Mouse (Mus musculus) myocyte (in vitro differentiated cells): ENCODE measurements around the gene Gm20696.
A peak's percentile ranks its signal among the peaks of the same experiment; 100 is the strongest.

ENCODE experiments used
- MAX ChIP-seq: IDR thresholded peaks from one replicate; pipeline ENCODE4 v1.6.1; 2011; ENCODE audit warnings: low read depth, mild to moderate bottlenecking, control low read depth
- MYOD1 ChIP-seq, 3 experiments: IDR thresholded peaks; one replicate each; pipeline ENCODE4 v1.6.1; 2011; ENCODE audit warnings: control low read depth in 2 of 3, low read depth in 2 of 3, mild to moderate bottlenecking in 2 of 3, moderate library complexity in 1 of 3; ENCODE audit not compliant: insufficient read length in 2 of 3, control insufficient read depth in 1 of 3
- MYOG ChIP-seq, 3 experiments: IDR thresholded peaks; one replicate each; pipeline ENCODE4 v1.6.1; 2011; ENCODE audit warnings: control low read depth in 2 of 3, low read depth in 2 of 3, mild to moderate bottlenecking in 2 of 3; ENCODE audit not compliant: insufficient read length in 2 of 3, control insufficient read depth in 1 of 3, insufficient read depth in 1 of 3
- POLR2A ChIP-seq: IDR thresholded peaks from one replicate; pipeline ENCODE4 v1.6.1; 2011; ENCODE audit warnings: low read depth, mild to moderate bottlenecking, control low read depth, moderate library complexity; ENCODE audit not compliant: insufficient read length
- TCF12 ChIP-seq: IDR thresholded peaks from one replicate; pipeline ENCODE4 v1.6.1; 2011; ENCODE audit warnings: mild to moderate bottlenecking, control low read depth; ENCODE audit not compliant: poor library complexity, insufficient read depth, severe bottlenecking
- USF1 ChIP-seq: IDR thresholded peaks from one replicate; pipeline ENCODE4 v1.6.1; 2011; ENCODE audit warnings: low read depth, mild to moderate bottlenecking, control low read depth, moderate library complexity

DNA sequence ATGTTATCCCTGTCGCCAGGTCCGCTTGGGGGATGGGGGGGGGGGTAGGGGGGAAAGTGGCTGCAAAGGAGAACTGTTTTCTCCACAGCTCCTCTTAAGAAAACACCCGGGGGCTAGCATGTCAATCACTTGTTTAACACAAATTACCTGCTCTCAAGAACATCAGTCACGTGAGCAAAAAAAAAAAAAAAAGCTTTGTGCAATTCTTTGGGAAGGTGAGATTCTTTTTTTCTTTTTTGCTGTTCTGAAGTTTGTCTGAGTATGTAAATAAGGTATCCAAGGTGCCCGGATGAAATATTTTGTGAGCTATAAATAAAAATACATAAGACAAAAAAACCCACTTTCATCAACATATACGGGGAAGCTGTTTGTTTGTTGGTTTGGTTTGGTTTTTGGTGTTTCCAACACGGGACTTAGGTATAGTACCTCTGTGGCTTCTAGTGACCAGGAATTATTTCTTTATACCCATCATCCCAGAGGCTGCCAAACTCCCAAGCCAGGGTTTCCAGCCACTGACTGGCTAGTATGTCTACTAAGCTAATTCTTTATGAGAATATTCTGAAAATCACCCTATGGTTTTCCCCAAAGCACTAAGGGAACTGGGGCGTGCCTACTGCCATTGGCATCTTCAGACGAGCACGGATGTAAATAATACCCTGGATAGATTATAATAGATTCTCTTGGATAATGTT lies 142.8 kb downstream of the Gm20696 start:
- TF ChIP-seq POLR2A (no peak), MYOD1 (IDR thresholded peaks at IDR 0.05; ENCODE audit: control insufficient read depth in 1 of 3, insufficient read length in 2 of 3, low read depth in 2 of 3) (no peak), TCF12 (no peak), USF1 (peak; percentile 70), MYOG (IDR thresholded peaks at IDR 0.05; ENCODE audit: control insufficient read depth in 1 of 3, insufficient read depth in 1 of 3, insufficient read length in 2 of 3, low read depth in 2 of 3) (no peak), MAX (no peak)
